In the genomic region with DNA sequence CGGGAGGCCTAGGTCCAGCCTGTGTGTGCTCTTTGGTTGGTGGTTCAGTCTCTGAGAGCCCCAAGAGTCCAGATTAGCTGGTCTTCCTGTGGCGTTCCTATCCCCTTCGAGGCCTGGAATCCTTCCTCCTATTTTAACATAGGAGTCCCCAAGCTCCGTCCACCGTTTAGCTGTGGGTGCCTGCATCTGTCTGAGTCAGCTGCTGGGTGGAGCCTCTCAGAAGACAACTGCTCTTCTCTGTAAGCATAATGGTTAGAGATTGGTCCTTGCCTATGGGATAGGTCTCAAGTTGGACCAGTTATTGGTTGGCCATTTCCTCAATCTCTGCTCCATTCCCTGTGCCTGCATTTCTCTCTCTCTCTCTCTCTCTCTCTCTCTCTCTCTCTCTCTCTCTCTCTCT, we compare ENCODE assay signal across 20 mouse cellular contexts. TPM values are rescaled to one million over a fixed set of nuclear protein-coding genes. Genes with fewer than 3 reads are reported as not detected.
DNase-seq lines count a peak whose midpoint lies in the region; ATAC-seq lines count a peak whose summit lies in the region.
"Had no signal": no experiment of that assay in that cellular context is flagged by ENCODE, and none has a peak within 500 bp of the region (broad histone marks: within the 10 kb centered on the region; RNA-seq: fewer than 3 reads in every experiment).

No protein-coding gene starts in this region.

- peak overlapping the region; percentile 24; the same call in 1 of the 2 replicates for H3K27ac ChIP-seq in heart, embryonic 13.5 days (replicated peaks)
- peak overlapping the region; percentile 72 for H3K27ac ChIP-seq in embryonic facial prominence, embryonic 13.5 days
- H3K27ac ChIP-seq in limb, embryonic 11.5 days (replicated peaks; ENCODE audit: low read depth, low read length) = 0 out of 2 replicates have a peak overlapping the region, but pooled peaks have one; percentile 26
- no peak overlapping the region for H3K27ac ChIP-seq in kidney, embryonic 15.5 days
- H3K27ac ChIP-seq: forebrain, embryonic 13.5 days; heart, adult 2 months; hindbrain, embryonic 10.5 days; hindbrain, embryonic 14.5 days; intestine, embryonic 15.5 days had no signal

- H3K27me3 ChIP-seq in heart, embryonic 13.5 days (replicated peaks) = peaks cover 4% of the 10 kb centered on the region; the same call in 1 of the 2 replicates
- no peaks in the 10 kb centered on the region for H3K27me3 ChIP-seq in embryonic facial prominence, embryonic 13.5 days
- no peaks in the 10 kb centered on the region for H3K27me3 ChIP-seq in limb, embryonic 11.5 days (ENCODE audit: control insufficient read depth, insufficient read depth, low read length)
- peaks cover 13% of the 10 kb centered on the region for H3K27me3 ChIP-seq in kidney, embryonic 15.5 days

- no peaks in the 10 kb centered on the region for H3K9me3 ChIP-seq in heart, embryonic 13.5 days
- H3K9me3 ChIP-seq in embryonic facial prominence, embryonic 13.5 days = no peaks in the 10 kb centered on the region
- no peaks in the 10 kb centered on the region for H3K9me3 ChIP-seq in limb, embryonic 11.5 days (ENCODE audit: control insufficient read depth, low read length)
- no peaks in the 10 kb centered on the region for H3K9me3 ChIP-seq in kidney, embryonic 15.5 days (replicated peaks)
- H3K9me3 ChIP-seq: forebrain, embryonic 13.5 days; hindbrain, embryonic 10.5 days; intestine, embryonic 15.5 days had no signal

- H3K4me1 ChIP-seq in heart, embryonic 13.5 days = peaks cover 64% of the 10 kb centered on the region
- H3K4me1 ChIP-seq in embryonic facial prominence, embryonic 13.5 days = peaks cover 91% of the 10 kb centered on the region
- H3K4me1 ChIP-seq in limb, embryonic 11.5 days (ENCODE audit: control insufficient read depth, insufficient read depth, low read length) = peaks cover 62% of the 10 kb centered on the region
- peaks cover 25% of the 10 kb centered on the region for H3K4me1 ChIP-seq in kidney, embryonic 15.5 days

- no peak for ATAC-seq in heart, embryonic 13.5 days (ENCODE audit: extremely low read depth, insufficient number of reproducible peaks, low FRiP score, low TSS enrichment)
- no peak for ATAC-seq in embryonic facial prominence, embryonic 13.5 days (ENCODE audit: insufficient number of reproducible peaks, insufficient read depth, low FRiP score, low TSS enrichment, low read depth)
- no peak for ATAC-seq in limb, embryonic 11.5 days (ENCODE audit: insufficient number of reproducible peaks, low FRiP score, low TSS enrichment, low read depth)
- ATAC-seq in kidney, embryonic 15.5 days (replicated peaks; ENCODE audit: low FRiP score) = no peak
- no peak for ATAC-seq in granulocyte monocyte progenitor cell, adult 5-6 weeks (replicated peaks; ENCODE audit: poor library complexity, severe bottlenecking)
- ATAC-seq: forebrain, embryonic 13.5 days; intestine, embryonic 15.5 days had no signal

- H3K9ac ChIP-seq in heart, embryonic 13.5 days = peak overlapping the region; percentile 65
- H3K9ac ChIP-seq in embryonic facial prominence, embryonic 13.5 days = no peak overlapping the region
- H3K9ac ChIP-seq in limb, embryonic 11.5 days (ENCODE audit: low read length) = peak overlapping the region; percentile 37; the same call in 1 of the 2 replicates
- H3K9ac ChIP-seq in kidney, embryonic 15.5 days = no peak overlapping the region
- H3K9ac ChIP-seq: forebrain, embryonic 13.5 days; hindbrain, embryonic 14.5 days; intestine, embryonic 15.5 days had no signal

- DNase-seq in heart, adult 11 months = no peak
- DNase-seq in limb, embryonic 11.5 days (ENCODE audit: low spot score) = no peak
- DNase-seq in ovary, adult 18-20 months (ENCODE audit: low spot score) = no peak
- DNase-seq: adrenal gland, adult 2 months; adrenal gland, postnatal 25 days; cerebellum, adult 18-20 months; cerebellum, adult 9-11 months; cerebellum, postnatal 36 days; gastrocnemius, postnatal 36 days; heart, adult 2 months; heart, postnatal 10 days; kidney, adult 8-10 months had no signal

- 60% methylated on average over 5 of the region's 5 CpGs for WGBS in heart, embryonic 13.5 days
- WGBS in embryonic facial prominence, embryonic 13.5 days = 73% methylated on average over 5 of the region's 5 CpGs
- WGBS in limb, embryonic 11.5 days = 85% methylated on average over 5 of the region's 5 CpGs
- WGBS in kidney, embryonic 15.5 days = 69% methylated on average over 5 of the region's 5 CpGs

- no peaks in the 10 kb centered on the region for H3K36me3 ChIP-seq in heart, embryonic 13.5 days
- no peaks in the 10 kb centered on the region for H3K36me3 ChIP-seq in embryonic facial prominence, embryonic 13.5 days
- H3K36me3 ChIP-seq in limb, embryonic 11.5 days (ENCODE audit: control insufficient read depth, insufficient read depth, low read length) = no peaks in the 10 kb centered on the region
- H3K36me3 ChIP-seq in kidney, embryonic 15.5 days = no peaks in the 10 kb centered on the region
- H3K36me3 ChIP-seq: hindbrain, embryonic 10.5 days; intestine, embryonic 15.5 days had no signal

- no peak overlapping the region; the same call in 1 of the 2 replicates for H3K4me2 ChIP-seq in heart, embryonic 13.5 days
- no peak overlapping the region for H3K4me2 ChIP-seq in embryonic facial prominence, embryonic 13.5 days
- no peak overlapping the region for H3K4me2 ChIP-seq in limb, embryonic 11.5 days (ENCODE audit: low read depth, severe bottlenecking)
- H3K4me2 ChIP-seq in kidney, embryonic 15.5 days = no peak overlapping the region
- H3K4me2 ChIP-seq: forebrain, embryonic 13.5 days; hindbrain, embryonic 14.5 days; intestine, embryonic 15.5 days had no signal

- no peak overlapping the region for H3K4me3 ChIP-seq in heart, embryonic 13.5 days
- H3K4me3 ChIP-seq in embryonic facial prominence, embryonic 13.5 days = no peak overlapping the region
- H3K4me3 ChIP-seq in limb, embryonic 11.5 days (ENCODE audit: low read depth, low read length) = no peak overlapping the region
- H3K4me3 ChIP-seq in kidney, embryonic 15.5 days (replicated peaks) = no peak overlapping the region
- H3K4me3 ChIP-seq: forebrain, embryonic 13.5 days; heart, adult 2 months; hindbrain, embryonic 10.5 days; intestine, embryonic 15.5 days had no signal

RNA-seq across cellular contexts. Expression of a gene that starts 25.0 kb away (rescaled TPM):
- 30.3 and 37.0 TPM in 2 replicates for polyA plus RNA-seq in heart, embryonic 13.5 days (2015; fragmentation: Nextera tagmentation; extraction: Ambion mirVana)
- polyA plus RNA-seq in embryonic facial prominence, embryonic 13.5 days (2015; fragmentation: Nextera tagmentation; extraction: Ambion mirVana) = 103 and 107 TPM in 2 replicates
- 138 and 155 TPM in 2 replicates for polyA plus RNA-seq in limb, embryonic 11.5 days (2014; fragmentation: Nextera tagmentation; extraction: Ambion mirVana)
- 10.6 and 10.9 TPM in 2 replicates for polyA plus RNA-seq in kidney, embryonic 15.5 days (2015; fragmentation: Nextera tagmentation; extraction: Ambion mirVana)
- total RNA-seq in granulocyte monocyte progenitor cell, adult 5-6 weeks (2014; fragmentation: Nextera tagmentation) = not detected in 2 replicates
- not detected in 2 replicates for total RNA-seq in granulocyte monocyte progenitor cell, adult 5-6 weeks (2017)

RNA-seq across cellular contexts. Expression of a gene that starts 29.6 kb away (rescaled TPM):
- polyA plus RNA-seq in heart, embryonic 13.5 days (2015; fragmentation: Nextera tagmentation; extraction: Ambion mirVana) = 20.0 and 21.8 TPM in 2 replicates
- polyA plus RNA-seq in embryonic facial prominence, embryonic 13.5 days (2015; fragmentation: Nextera tagmentation; extraction: Ambion mirVana) = 39.5 and 47.3 TPM in 2 replicates
- polyA plus RNA-seq in limb, embryonic 11.5 days (2014; fragmentation: Nextera tagmentation; extraction: Ambion mirVana) = 38.7 and 40.4 TPM in 2 replicates
- 35.5 and 38.3 TPM in 2 replicates for polyA plus RNA-seq in kidney, embryonic 15.5 days (2015; fragmentation: Nextera tagmentation; extraction: Ambion mirVana)
- 8.4 and 18.9 TPM in 2 replicates for total RNA-seq in granulocyte monocyte progenitor cell, adult 5-6 weeks (2014; fragmentation: Nextera tagmentation)
- 12.2 and 27.1 TPM in 2 replicates for total RNA-seq in granulocyte monocyte progenitor cell, adult 5-6 weeks (2017)

RNA-seq across cellular contexts. Expression of a gene that starts 52.2 kb away (rescaled TPM):
- 72.7 and 81.4 TPM in 2 replicates for polyA plus RNA-seq in heart, embryonic 13.5 days (2015; fragmentation: Nextera tagmentation; extraction: Ambion mirVana)
- polyA plus RNA-seq in embryonic facial prominence, embryonic 13.5 days (2015; fragmentation: Nextera tagmentation; extraction: Ambion mirVana) = 94.9 and 105 TPM in 2 replicates
- 102 and 109 TPM in 2 replicates for polyA plus RNA-seq in limb, embryonic 11.5 days (2014; fragmentation: Nextera tagmentation; extraction: Ambion mirVana)
- 82.6 and 96.6 TPM in 2 replicates for polyA plus RNA-seq in kidney, embryonic 15.5 days (2015; fragmentation: Nextera tagmentation; extraction: Ambion mirVana)
- total RNA-seq in granulocyte monocyte progenitor cell, adult 5-6 weeks (2014; fragmentation: Nextera tagmentation) = 20.2 and 26.8 TPM in 2 replicates
- total RNA-seq in granulocyte monocyte progenitor cell, adult 5-6 weeks (2017) = 16.2 and 18.6 TPM in 2 replicates

RNA-seq across cellular contexts. Expression of a gene that starts 56.3 kb away (rescaled TPM):
- polyA plus RNA-seq in heart, embryonic 13.5 days (2015; fragmentation: Nextera tagmentation; extraction: Ambion mirVana) = 1.7 and 2.1 TPM in 2 replicates
- polyA plus RNA-seq in embryonic facial prominence, embryonic 13.5 days (2015; fragmentation: Nextera tagmentation; extraction: Ambion mirVana) = 2.8 and 2.9 TPM in 2 replicates
- polyA plus RNA-seq in limb, embryonic 11.5 days (2014; fragmentation: Nextera tagmentation; extraction: Ambion mirVana) = 2.6 and 3.9 TPM in 2 replicates
- polyA plus RNA-seq in kidney, embryonic 15.5 days (2015; fragmentation: Nextera tagmentation; extraction: Ambion mirVana) = 3.5 TPM in 2 replicates
- not detected in 2 replicates for total RNA-seq in granulocyte monocyte progenitor cell, adult 5-6 weeks (2014; fragmentation: Nextera tagmentation)
- 0.73 TPM in 1 of 2 replicates, not detected in the other for total RNA-seq in granulocyte monocyte progenitor cell, adult 5-6 weeks (2017)

Comparison
In these comparisons a context has a peak if more than half of its experiments do, and no peak if none do; other contexts are left out.
1. H3K9ac ChIP-seq: peak in heart, embryonic 13.5 days (single experiment) and limb, embryonic 11.5 days (single experiment); none in embryonic facial prominence, embryonic 13.5 days (single experiment) and kidney, embryonic 15.5 days (single experiment).